Mouse (Mus musculus) liver, embryonic 14.5 days (tissue): ENCODE data around the gene Col4a1. TPM values are rescaled to one million over a fixed set of nuclear protein-coding genes. Genes with fewer than 3 reads are reported as not detected.

Source experiments
- ATAC-seq: fragments of 200-750 bp; cut with Nextera tagmentation; 2 replicates; pipeline ENCODE4 v1.8.0; 2017; ENCODE audit warnings: moderate number of reproducible peaks, mild to moderate bottlenecking, moderate library complexity; ENCODE audit not compliant: insufficient read depth
- DNase-seq, 3 experiments: peaks; one replicate each; pipeline ENCODE4 v3.0.0-alpha.2; 2012 to 2013; ENCODE audit warnings: low read depth in 3 of 3, low spot score in 3 of 3
- H3K27ac ChIP-seq: fragments of 300-500 bp; sonication (generic); 2 replicates; pipeline ENCODE4 v1.5.1; 2014; ENCODE audit warnings: moderate library complexity, mild to moderate bottlenecking, control low read depth, inconsistent platforms
- H3K27me3 ChIP-seq: fragments of 300-500 bp; sonication (generic); 2 replicates; pipeline ENCODE4 v1.6.1; 2014; ENCODE audit warnings: mild to moderate bottlenecking, low read length, moderate library complexity; ENCODE audit not compliant: control insufficient read depth, insufficient read depth
- H3K36me3 ChIP-seq: fragments of 300-500 bp; sonication (generic); replicated peaks from 2 replicates; pipeline ENCODE4 v1.6.1; 2014; ENCODE audit warnings: low read depth; ENCODE audit not compliant: control insufficient read depth, insufficient read depth
- H3K4me1 ChIP-seq, 2 experiments: fragments of 200-500 bp in 1 of 2; fragments of 300-500 bp in 1 of 2; sonication (generic) in 1 of 2; replicated peaks; 2 replicates each; pipeline ENCODE4 v1.6.1; 2012 to 2014; ENCODE audit warnings: antibody characterized with exemption in 1 of 2, inconsistent platforms in 1 of 2, low read length in 1 of 2; ENCODE audit not compliant: control insufficient read depth in 2 of 2, insufficient read depth in 2 of 2
- H3K4me2 ChIP-seq: fragments of 300-500 bp; sonication (generic); 2 replicates; pipeline ENCODE4 v1.6.1; 2014; ENCODE audit warnings: low read depth, mild to moderate bottlenecking, control low read depth, moderate library complexity
- H3K4me3 ChIP-seq, 2 experiments: fragments of 200-500 bp in 1 of 2; fragments of 300-500 bp in 1 of 2; sonication (generic) in 1 of 2; 2 replicates each; pipeline ENCODE4 v1.5.1; 2012 to 2014; ENCODE audit warnings: low read depth in 2 of 2, low read length in 2 of 2, mild to moderate bottlenecking in 2 of 2, control low read depth in 1 of 2, inconsistent platforms in 1 of 2, moderate library complexity in 1 of 2; ENCODE audit not compliant: insufficient read depth in 1 of 2
- H3K9ac ChIP-seq: fragments of 300-500 bp; sonication (generic); replicated peaks from 2 replicates; pipeline ENCODE4 v1.6.1; 2014; ENCODE audit warnings: mild to moderate bottlenecking, control low read depth, moderate library complexity
- H3K9me3 ChIP-seq: fragments of 300-500 bp; sonication (generic); 2 replicates; pipeline ENCODE4 v1.6.1; 2016; ENCODE audit warnings: low read length, mixed read lengths; ENCODE audit not compliant: control insufficient read depth
- CTCF ChIP-seq: IDR thresholded peaks from 2 replicates; pipeline ENCODE4 v1.5.1; 2016; ENCODE audit warnings: antibody characterized with exemption, low read depth, control low read depth
- EP300 ChIP-seq: IDR thresholded peaks from 2 replicates; pipeline ENCODE4 v1.6.1; 2016; ENCODE audit warnings: antibody characterized with exemption, low read depth
- WGBS: fragments of 180-500 bp; shearing (Covaris S2); extraction: QIAGEN DNeasy Blood & Tissue Kit; methylation state at CpG from one replicate; pipeline ENCODE4 v1.1.7; 2014; ENCODE audit not compliant: insufficient replicate concordance; 5-methylcytosine and 5-hydroxymethylcytosine counted together
- polyA plus RNA-seq, 2 experiments: library from polyadenylated mRNA; depleted of rRNA in 1 of 2; stranded (reverse) in 1 of 2; unstranded in 1 of 2; fragments of >200 nt; fragmentation: Nextera tagmentation in 1 of 2; extraction: Ambion mirVana in 1 of 2; gene quantifications; 2 replicates each; pipeline versions ENCODE4 v1.2.1 to v1.2.3; 2012 to 2014

Gene Col4a1
- polyA plus RNA-seq, 2 experiments: 13.5 to 16.3 TPM

- ATAC-seq (no peak), DNase-seq (no peak)
- TF ChIP-seq EP300: no peak
- TF ChIP-seq CTCF: no peak
- Histone ChIP-seq H3K4me1 (0 out of 4 replicates have a peak, but pooled peaks cover 0 to 3% of the 10 kb centered on the region in 2 experiments), H3K27ac (no peak overlapping the region), H3K27me3 (peaks cover 37% of the 10 kb centered on the region), H3K4me3 (no peak overlapping the region), H3K4me2 (no peak overlapping the region), H3K9ac (no peak overlapping the region), H3K36me3 (no peaks in the 10 kb centered on the region), H3K9me3 (no peaks in the 10 kb centered on the region)
- WGBS: 45% methylated on average over 2 of the region's 2 CpGs
Measured at GRCm38 (mm10) chr8:11310049-11310448, 2.6 kb downstream of the Col4a1 start.

- H3K27me3 ChIP-seq: peaks cover 33% of the 10 kb centered on the region
- TF ChIP-seq EP300 (no peak), CTCF (no peak)
- no peaks in the 10 kb centered on the region for H3K36me3 ChIP-seq
- ATAC-seq (no peak), DNase-seq (no peak)
- no peaks in the 10 kb centered on the region for H3K9me3 ChIP-seq
- H3K9ac ChIP-seq: no peak overlapping the region
- 0 out of 4 replicates have a peak, but pooled peaks cover 0 to 3% of the 10 kb centered on the region in 2 experiments for H3K4me1 ChIP-seq
- WGBS: 32% methylated on average over 5 of the region's 5 CpGs
- H3K4me2 ChIP-seq: no peak overlapping the region
- no peak overlapping the region for H3K4me3 ChIP-seq
- H3K27ac ChIP-seq: no peak overlapping the region
Measured at GRCm38 (mm10) chr8:11309226-11309625, 3.4 kb downstream of the Col4a1 start.

- no peak overlapping the region for H3K9ac ChIP-seq
- 26% methylated on average over 7 of the region's 7 CpGs for WGBS
- no peaks in the 10 kb centered on the region for H3K36me3 ChIP-seq
- H3K27me3 ChIP-seq: peaks cover 27% of the 10 kb centered on the region
- TF ChIP-seq CTCF (no peak), EP300 (no peak)
- DNase-seq (no peak), ATAC-seq (no peak)
- H3K4me2 ChIP-seq: no peak overlapping the region
- H3K4me1 ChIP-seq: 0 out of 4 replicates have a peak, but pooled peaks cover 0 to 3% of the 10 kb centered on the region in 2 experiments
- no peak overlapping the region for H3K4me3 ChIP-seq
- no peaks in the 10 kb centered on the region for H3K9me3 ChIP-seq
- no peak overlapping the region for H3K27ac ChIP-seq
Measured at GRCm38 (mm10) chr8:11308570-11308998, 4.0 kb downstream of the Col4a1 start.

- Histone ChIP-seq H3K9me3 (no peaks in the 10 kb centered on the region), H3K4me1 (0 out of 4 replicates have a peak, but pooled peaks cover 0 to 3% of the 10 kb centered on the region in 2 experiments), H3K27me3 (peaks cover 15% of the 10 kb centered on the region), H3K4me2 (no peak overlapping the region), H3K36me3 (no peaks in the 10 kb centered on the region), H3K27ac (no peak overlapping the region), H3K4me3 (no peak overlapping the region), H3K9ac (no peak overlapping the region)
- DNase-seq (no peak), ATAC-seq (no peak)
- 60% methylated on average over 7 of the region's 7 CpGs for WGBS
- no peak for TF ChIP-seq CTCF
- no peak for TF ChIP-seq EP300
Measured at GRCm38 (mm10) chr8:11307451-11307850, 5.2 kb downstream of the Col4a1 start.

- WGBS: 47% methylated on average over 1 of the region's 1 CpGs
- DNase-seq (no peak), ATAC-seq (no peak)
- H3K36me3 ChIP-seq: no peaks in the 10 kb centered on the region
- no peak for TF ChIP-seq CTCF
- TF ChIP-seq EP300: no peak
- no peaks in the 10 kb centered on the region; the same call in 1 of the 2 replicates for H3K27me3 ChIP-seq
- no peak overlapping the region for H3K4me2 ChIP-seq
- no peak overlapping the region for H3K9ac ChIP-seq
- H3K4me3 ChIP-seq: no peak overlapping the region
- no peaks in the 10 kb centered on the region for H3K9me3 ChIP-seq
- 0 out of 4 replicates have a peak, but pooled peaks cover 0 to 3% of the 10 kb centered on the region in 2 experiments for H3K4me1 ChIP-seq
- H3K27ac ChIP-seq: no peak overlapping the region
Measured at GRCm38 (mm10) chr8:11305539-11305938, 7.1 kb downstream of the Col4a1 start.
